Mouse (Mus musculus) brain, embryonic 14.5 days (tissue): ENCODE data around the gene Gm44503.

Experiments
- CTCF ChIP-seq: fragments of 200-500 bp; IDR thresholded peaks from 2 replicates; pipeline ENCODE4 v1.5.1; 2012; ENCODE audit warnings: inconsistent platforms, mild to moderate bottlenecking, moderate library complexity, borderline replicate concordance; ENCODE audit not compliant: insufficient read depth, insufficient read length; ENCODE audit errors: extremely low read depth
- POLR2A ChIP-seq: fragments of 200-500 bp; IDR thresholded peaks from 2 replicates; pipeline ENCODE4 v1.6.1; 2012; ENCODE audit warnings: mild to moderate bottlenecking, inconsistent platforms, borderline replicate concordance; ENCODE audit not compliant: poor library complexity, insufficient read depth, insufficient read length, severe bottlenecking; ENCODE audit errors: extremely low read depth

DNA sequence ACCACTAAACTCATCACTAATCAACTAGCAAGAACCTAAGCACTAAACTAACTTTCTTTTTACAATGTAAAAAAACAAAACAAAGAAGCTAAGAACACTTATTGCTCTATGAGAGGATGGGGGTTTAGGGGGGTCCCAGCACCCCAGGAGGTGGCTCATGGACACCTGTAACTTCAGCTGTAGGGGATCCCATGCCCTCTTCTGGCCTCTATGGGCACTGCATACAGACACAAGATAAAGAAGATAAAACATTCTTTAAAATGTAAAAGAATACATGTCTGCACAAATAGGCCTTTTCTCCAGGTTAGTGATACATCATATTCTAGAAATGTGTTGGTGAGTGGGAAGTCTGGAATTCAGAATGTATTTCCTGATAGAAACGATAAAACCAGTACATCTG is 74.8 kb downstream of the Gm44503 start:
- TF ChIP-seq CTCF (0 out of 2 replicates have a peak, but pooled peaks have one; percentile 6), POLR2A (no peak)
